Mouse (Mus musculus) CH12.LX (cell line): Measurements from ENCODE around the gene Wdr26.

Experiments
- E2F4 ChIP-seq: IDR thresholded peaks from 2 replicates; pipeline ENCODE4 v1.6.1; 2011; ENCODE audit warnings: low read depth, low read length, improper control_type of control experiment; ENCODE audit not compliant: insufficient replicate concordance
- MAFK ChIP-seq: IDR thresholded peaks from 2 replicates; pipeline ENCODE4 v1.6.1; 2011; ENCODE audit warnings: low read length, improper control_type of control experiment; ENCODE audit not compliant: insufficient replicate concordance

GRCm38 (mm10) chr1:181210601-181211402 lies 999 bp downstream of the Wdr26 start:
- TF ChIP-seq E2F4 (no peak), MAFK (no peak)
